Mouse (Mus musculus) C2C12 (cell line): ENCODE data around the gene Pip5k1a.

ENCODE experiments used
- CTCF ChIP-seq: IDR thresholded peaks from one replicate; pipeline ENCODE4 v1.5.1; 2011; ENCODE audit not compliant: control insufficient read depth, insufficient read depth, insufficient read length
- MAX ChIP-seq: IDR thresholded peaks from one replicate; pipeline ENCODE4 v1.6.1; 2011; ENCODE audit warnings: mild to moderate bottlenecking, control low read depth

DNA sequence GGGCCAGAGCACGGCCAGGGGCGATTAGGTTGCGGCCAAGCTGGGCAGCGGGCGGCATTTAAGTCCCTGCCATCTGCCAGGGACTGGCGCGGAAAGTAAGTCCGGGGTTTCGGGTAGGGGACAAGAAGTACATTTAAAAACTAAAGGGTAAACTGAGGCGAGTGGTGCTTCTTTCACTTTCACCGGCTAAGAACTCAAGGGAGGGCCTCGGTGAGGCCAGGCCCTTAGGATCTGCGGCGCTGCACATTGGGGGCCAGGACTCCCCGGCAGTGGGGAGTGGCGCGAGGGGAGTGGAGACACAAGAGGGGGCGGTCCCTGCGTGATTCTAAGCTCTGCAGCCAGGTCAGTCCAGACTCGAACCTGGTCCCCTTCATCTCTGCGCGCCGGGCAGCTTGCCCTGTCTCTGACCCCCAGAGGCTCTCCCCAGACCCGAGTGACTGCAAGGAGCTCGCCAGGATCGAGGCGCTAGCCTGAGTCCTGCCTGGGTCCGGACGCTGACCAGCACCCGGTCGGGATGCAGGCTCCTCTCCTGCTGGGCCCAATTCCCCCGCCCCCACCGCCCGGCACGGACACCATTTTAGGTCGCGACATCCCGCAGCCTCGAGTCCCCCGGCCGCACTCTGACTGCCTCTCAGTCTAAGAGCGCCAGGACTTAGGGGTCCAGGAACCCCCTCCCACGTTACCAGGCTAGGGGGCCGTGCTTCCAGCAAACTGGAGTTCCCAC, 92.1 kb downstream of the Pip5k1a start:
- TF ChIP-seq CTCF (no peak), MAX (no peak)
